ENCODE assay signal across 10 mouse cellular contexts in genomic region chr1:186408986-186409441, GRCm38 (mm10).
DNase-seq lines count a peak whose midpoint lies in the region; ATAC-seq and TF ChIP-seq lines count a peak whose summit lies in the region.
"Had no signal": no experiment of that assay in that cellular context is flagged by ENCODE, and none has a peak within 500 bp of the region (broad histone marks: within the 10 kb centered on the region; RNA-seq: fewer than 3 reads in every experiment).

No protein-coding gene starts in this region.

- peaks cover 14% of the 10 kb centered on the region; the same call in 1 of the 2 replicates for H3K4me1 ChIP-seq in neural tube, embryonic 13.5 days (replicated peaks)
- peaks cover 37% of the 10 kb centered on the region for H3K4me1 ChIP-seq in limb, embryonic 13.5 days
- no peaks in the 10 kb centered on the region for H3K4me1 ChIP-seq in stomach, postnatal 0 days (replicated peaks; ENCODE audit: control insufficient read depth, insufficient read depth)

- intact Hi-C loops in gastrocnemius, adult 2 months (cut with DNase I): no loop called here

- TF ChIP-seq CTCF in gastrocnemius, adult 2 months (IDR thresholded peaks at IDR 0.05): no peak
- no peak for TF ChIP-seq CTCF in stomach, postnatal 0 days (IDR thresholded peaks at IDR 0.05; ENCODE audit: low read depth)

- no peaks in the 10 kb centered on the region for H3K9me3 ChIP-seq in neural tube, embryonic 13.5 days
- no peaks in the 10 kb centered on the region for H3K9me3 ChIP-seq in limb, embryonic 13.5 days
- H3K9me3 ChIP-seq in stomach, postnatal 0 days (ENCODE audit: control insufficient read depth, low read length): no peaks in the 10 kb centered on the region

- no peak overlapping the region for H3K9ac ChIP-seq in neural tube, embryonic 13.5 days
- no peak overlapping the region for H3K9ac ChIP-seq in limb, embryonic 13.5 days
- H3K9ac ChIP-seq in stomach, postnatal 0 days (ENCODE audit: low read length): no peak overlapping the region

- no peaks in the 10 kb centered on the region for H3K36me3 ChIP-seq in neural tube, embryonic 13.5 days
- no peaks in the 10 kb centered on the region for H3K36me3 ChIP-seq in limb, embryonic 13.5 days
- no peaks in the 10 kb centered on the region for H3K36me3 ChIP-seq in stomach, postnatal 0 days (ENCODE audit: control insufficient read depth, insufficient read depth, low read length)

- 59% methylated on average over 10 of the region's 10 CpGs for WGBS in neural tube, embryonic 13.5 days
- WGBS in limb, embryonic 13.5 days: 39% methylated on average over 10 of the region's 10 CpGs
- WGBS in stomach, postnatal 0 days: 49% methylated on average over 10 of the region's 10 CpGs

- H3K27me3 ChIP-seq in neural tube, embryonic 13.5 days: no peaks in the 10 kb centered on the region
- no peaks in the 10 kb centered on the region for H3K27me3 ChIP-seq in limb, embryonic 13.5 days
- no peaks in the 10 kb centered on the region for H3K27me3 ChIP-seq in stomach, postnatal 0 days (ENCODE audit: control insufficient read depth, insufficient read depth, low read length)

- DNase-seq in gastrocnemius, adult 2 months: peak; percentile 31
- no peak for DNase-seq in gastrocnemius, postnatal 25 days
- no peak for DNase-seq in neural tube, embryonic 10.5 days (ENCODE audit: extremely low spot score, low spot score)
- no peak for DNase-seq in stomach, postnatal 0 days (ENCODE audit: low spot score)
- no peak for DNase-seq in MN1 (ENCODE audit: low spot score)
- DNase-seq: adrenal gland, postnatal 25 days; gastrocnemius, postnatal 36 days had no signal

- H3K4me3 ChIP-seq in gastrocnemius, adult 2 months: peak overlapping the region; percentile 48
- H3K4me3 ChIP-seq in neural tube, embryonic 13.5 days: no peak overlapping the region
- H3K4me3 ChIP-seq in limb, embryonic 13.5 days: no peak overlapping the region
- no peak overlapping the region for H3K4me3 ChIP-seq in stomach, postnatal 0 days (ENCODE audit: low read depth, low read length)

- no peak for ATAC-seq in neural tube, embryonic 13.5 days (ENCODE audit: low read depth)
- ATAC-seq in limb, embryonic 13.5 days (ENCODE audit: low FRiP score, low read depth): no peak
- no peak for ATAC-seq in stomach, postnatal 0 days (ENCODE audit: low FRiP score, low TSS enrichment)
- no peak for ATAC-seq in inflammation-experienced regulatory T-cells, adult 6 months

- H3K27ac ChIP-seq in gastrocnemius, adult 2 months: peak overlapping the region; percentile 16; the same call in 1 of the 2 replicates
- H3K27ac ChIP-seq in neural tube, embryonic 13.5 days (replicated peaks): no peak overlapping the region
- H3K27ac ChIP-seq in limb, embryonic 13.5 days: no peak overlapping the region
- H3K27ac ChIP-seq in stomach, postnatal 0 days (replicated peaks): no peak overlapping the region

- no peak for TF ChIP-seq EP300 in stomach, postnatal 0 days (optimal IDR thresholded peaks at IDR 0.05)

- H3K4me2 ChIP-seq in neural tube, embryonic 13.5 days: peak overlapping the region; percentile 16; the same call in 1 of the 2 replicates
- H3K4me2 ChIP-seq in limb, embryonic 13.5 days (replicated peaks): 0 out of 2 replicates have a peak overlapping the region, but pooled peaks have one; percentile 28
- H3K4me2 ChIP-seq in stomach, postnatal 0 days (replicated peaks; ENCODE audit: low read depth): peak overlapping the region; percentile 27; the same call in 1 of the 2 replicates
